Mouse (Mus musculus) C2C12 (cell line): ENCODE measurements around the gene Kcnj5. TPM values are rescaled to one million over a fixed set of nuclear protein-coding genes. Genes with fewer than 3 reads are reported as not detected.

ENCODE experiments used
- H3K27me3 ChIP-seq: one replicate; pipeline ENCODE4 v1.6.1; 2011; ENCODE audit not compliant: control insufficient read depth, insufficient read depth, insufficient read length
- H3K36me3 ChIP-seq: one replicate; pipeline ENCODE4 v1.6.1; 2011; ENCODE audit not compliant: control insufficient read depth, insufficient read depth
- H3K4me3 ChIP-seq: one replicate; pipeline ENCODE4 v1.5.1; 2011; ENCODE audit warnings: mild to moderate bottlenecking, control low read depth; ENCODE audit not compliant: poor library complexity, insufficient read depth, severe bottlenecking
- H3K79me2 ChIP-seq: one replicate; pipeline ENCODE4 v1.6.1; 2011; ENCODE audit not compliant: control insufficient read depth, insufficient read depth
- H3K79me3 ChIP-seq: one replicate; pipeline ENCODE4 v1.6.1; 2011; ENCODE audit warnings: low read depth, control low read depth
- H3ac ChIP-seq: one replicate; pipeline ENCODE3; 2011; ENCODE audit warnings: low read depth; ENCODE audit not compliant: control insufficient read depth, insufficient read length
- CEBPB ChIP-seq: IDR thresholded peaks from one replicate; pipeline ENCODE4 v1.6.1; 2011; ENCODE audit warnings: low read depth, mild to moderate bottlenecking, control low read depth, moderate library complexity
- CTCF ChIP-seq: IDR thresholded peaks from one replicate; pipeline ENCODE4 v1.5.1; 2011; ENCODE audit not compliant: control insufficient read depth, insufficient read depth, insufficient read length
- FOSL1 ChIP-seq: IDR thresholded peaks from one replicate; pipeline ENCODE4 v1.8.0; 2011; ENCODE audit warnings: mild to moderate bottlenecking, low read length; ENCODE audit not compliant: poor library complexity, insufficient read depth, severe bottlenecking
- MAX ChIP-seq: IDR thresholded peaks from one replicate; pipeline ENCODE4 v1.6.1; 2011; ENCODE audit warnings: mild to moderate bottlenecking, control low read depth
- MYOD1 ChIP-seq: IDR thresholded peaks from one replicate; pipeline ENCODE4 v1.6.1; 2011; ENCODE audit warnings: low read depth; ENCODE audit not compliant: control insufficient read depth, insufficient read length
- MYOG ChIP-seq: IDR thresholded peaks from one replicate; pipeline ENCODE4 v1.6.1; 2011; ENCODE audit not compliant: control insufficient read depth, insufficient read length; ENCODE audit errors: extremely low read depth
- USF1 ChIP-seq: IDR thresholded peaks from one replicate; pipeline ENCODE4 v1.6.1; 2011; ENCODE audit warnings: low read depth, mild to moderate bottlenecking, control low read depth, moderate library complexity
- polyA plus RNA-seq: library from polyadenylated mRNA; unstranded; fragments of >200 nt; fragmentation: generic; extraction: Trizol; gene quantifications from one replicate; pipeline ENCODE4 v1.2.1, GENCODE M21; 2012; ENCODE audit warnings: missing spikeins

The Kcnj5 gene
- polyA plus RNA-seq, 1 experiment: not detected

DNA sequence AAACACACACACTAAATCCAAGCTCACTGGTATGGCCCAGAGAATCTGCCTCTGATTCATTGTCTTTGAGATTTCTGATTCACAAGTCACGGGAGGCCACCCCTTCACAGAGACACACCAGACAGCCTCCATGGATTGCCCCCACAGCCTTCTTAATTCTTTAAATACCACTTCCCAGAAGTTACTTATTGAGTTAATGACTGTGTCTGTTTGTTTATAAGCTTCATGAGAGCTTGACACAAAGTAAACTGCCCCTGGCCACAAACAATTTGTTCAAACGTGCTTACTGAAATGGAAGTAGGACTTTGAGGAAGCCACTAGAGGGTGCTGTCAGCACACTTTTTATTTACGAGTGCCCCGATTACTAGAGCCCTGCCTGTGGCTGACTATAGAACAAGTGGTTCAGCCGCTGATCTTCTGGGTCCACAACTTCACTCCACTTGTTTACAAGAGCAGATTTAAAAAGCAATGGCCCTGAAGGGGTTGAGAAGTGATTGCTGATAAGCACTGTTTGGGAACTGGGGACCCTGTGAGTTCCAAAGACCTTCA lies 72.2 kb downstream of the Kcnj5 start:
- TF ChIP-seq CEBPB: no peak
- TF ChIP-seq FOSL1: no peak
- TF ChIP-seq CTCF: no peak
- TF ChIP-seq MYOD1: no peak
- no peak for TF ChIP-seq MYOG
- TF ChIP-seq USF1: no peak
- TF ChIP-seq MAX: no peak
- Histone ChIP-seq H3K27me3 (peaks cover 21% of the 10 kb centered on the region), H3K36me3 (no peaks in the 10 kb centered on the region), H3ac (no peak overlapping the region), H3K79me2 (no peaks in the 10 kb centered on the region), H3K79me3 (no peaks in the 10 kb centered on the region), H3K4me3 (no peak overlapping the region)

Other genes starting within 250 kb of the Kcnj5 start
- 2.6 TPM for gene Arhgap32, start 228.2 kb downstream of the Kcnj5 start, polyA plus RNA-seq
- gene Kcnj1, start 28.1 kb upstream of the Kcnj5 start, polyA plus RNA-seq: not detected
- gene Fli1, start 198.5 kb upstream of the Kcnj5 start, polyA plus RNA-seq: not detected